Mouse (Mus musculus) bone marrow macrophage, adult 2 months (primary cell): Measurements from ENCODE around the gene Fn3krp.

Experiments used
- CTCF ChIP-seq: IDR thresholded peaks from 2 replicates; pipeline ENCODE4 v1.5.1; 2012; ENCODE audit warnings: low read depth, mild to moderate bottlenecking, low read length, moderate library complexity
- POLR2A ChIP-seq: IDR thresholded peaks from 2 replicates; pipeline ENCODE4 v1.6.1; 2012; ENCODE audit warnings: mild to moderate bottlenecking, low read depth, low read length, borderline replicate concordance

DNA sequence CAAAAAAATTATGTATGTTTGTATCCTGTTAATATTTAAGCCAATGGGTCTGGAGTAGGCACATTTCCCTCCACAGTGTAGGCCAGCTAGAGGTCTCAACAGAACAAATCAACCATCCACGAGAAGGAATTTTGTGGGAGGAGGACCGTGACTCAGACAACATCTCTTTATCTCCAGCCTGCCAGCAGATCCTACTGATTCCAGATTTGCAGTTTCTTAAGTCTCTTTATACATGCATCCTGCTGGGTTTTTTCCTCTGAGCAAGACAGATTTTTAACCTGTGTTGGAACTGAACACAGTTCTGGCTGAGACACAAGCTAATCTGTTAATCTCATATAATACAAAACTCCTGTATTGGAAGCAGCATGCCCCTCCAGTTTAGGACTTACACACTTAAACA is 2.3 kb upstream of the Fn3krp start:
- no peak for TF ChIP-seq CTCF
- no peak for TF ChIP-seq POLR2A
